Mouse (Mus musculus): ENCODE measurements around the gene Pigk.
"Not testable (repeated sequence)": the region's sequence is repeated elsewhere in the genome, so short reads cannot be mapped to it uniquely, and the experiment has no call there.

Gene Pigk

GRCm38 (mm10) chr3:152713991-152714902, at the start of gene Pigk:
Pigk (plus strand) TSS chr3:152714100.
- DNase-seq (ENCODE audit: low read depth, low spot score) = peak; percentile 95

GRCm38 (mm10) chr3:152666991-152667355, 46.9 kb upstream of the Pigk start:
- DNase-seq (ENCODE audit: low read depth, low spot score) = no peak

- DNase-seq (ENCODE audit: low read depth, low spot score) = no peak
These were observed 46.3 kb upstream of the Pigk start for GRCm38 (mm10) chr3:152667356-152668211.

GRCm38 (mm10) chr3:152668239-152668638, 45.7 kb upstream of the Pigk start, which contains the start of gene Ak5:
Ak5 (minus strand) TSS chr3:152668360.
- DNase-seq (ENCODE audit: low read depth, low spot score) = no peak

GRCm38 (mm10) chr3:152668793-152669192, 45.1 kb upstream of the Pigk start:
- DNase-seq (ENCODE audit: low read depth, low spot score) = no peak

- no peak for DNase-seq (ENCODE audit: low read depth, low spot score)
These were observed 44.1 kb upstream of the Pigk start for GRCm38 (mm10) chr3:152669783-152670182.

- no peak for DNase-seq (ENCODE audit: low read depth, low spot score)
These were observed 39.2 kb upstream of the Pigk start for GRCm38 (mm10) chr3:152674663-152675062.

- DNase-seq (ENCODE audit: low read depth, low spot score) = no peak
These were observed 25.4 kb upstream of the Pigk start for GRCm38 (mm10) chr3:152688532-152688931.

GRCm38 (mm10) chr3:152689105-152689504, 24.8 kb upstream of the Pigk start:
- DNase-seq (ENCODE audit: low read depth, low spot score) = no peak

GRCm38 (mm10) chr3:152694950-152695349, 18.9 kb upstream of the Pigk start:
- DNase-seq (ENCODE audit: low read depth, low spot score) = no peak

GRCm38 (mm10) chr3:152698017-152698416, 15.9 kb upstream of the Pigk start:
- DNase-seq (ENCODE audit: low read depth, low spot score) = no peak

GRCm38 (mm10) chr3:152699261-152699660, 14.6 kb upstream of the Pigk start:
- DNase-seq (ENCODE audit: low read depth, low spot score) = no peak

- DNase-seq (ENCODE audit: low read depth, low spot score) = not testable (repeated sequence)
These were observed 12.4 kb upstream of the Pigk start for GRCm38 (mm10) chr3:152701536-152701935.

GRCm38 (mm10) chr3:152702274-152702843, 11.5 kb upstream of the Pigk start:
- DNase-seq (ENCODE audit: low read depth, low spot score) = no peak

GRCm38 (mm10) chr3:152705826-152706225, 8.1 kb upstream of the Pigk start:
- no peak for DNase-seq (ENCODE audit: low read depth, low spot score)

- no peak for DNase-seq (ENCODE audit: low read depth, low spot score)
These were observed 7.0 kb upstream of the Pigk start for GRCm38 (mm10) chr3:152706901-152707300.

- no peak for DNase-seq (ENCODE audit: low read depth, low spot score)
These were observed 6.5 kb upstream of the Pigk start for GRCm38 (mm10) chr3:152707321-152707823.

- no peak for DNase-seq (ENCODE audit: low read depth, low spot score)
These were observed 4.0 kb upstream of the Pigk start for GRCm38 (mm10) chr3:152709936-152710335.

- no peak for DNase-seq (ENCODE audit: low read depth, low spot score)
These were observed 943 bp upstream of the Pigk start for GRCm38 (mm10) chr3:152712957-152713356.

GRCm38 (mm10) chr3:152721301-152721700, 7.4 kb downstream of the Pigk start:
- no peak for DNase-seq (ENCODE audit: low read depth, low spot score)

GRCm38 (mm10) chr3:152722836-152723235, 8.9 kb downstream of the Pigk start:
- DNase-seq (ENCODE audit: low read depth, low spot score) = no peak

- DNase-seq (ENCODE audit: low read depth, low spot score) = no peak
These were observed 10.5 kb downstream of the Pigk start for GRCm38 (mm10) chr3:152724446-152724845.
